Mouse (Mus musculus): ENCODE measurements at regions not wholly inside any gene's neighbourhood (a gene's known extent, or its start where the extent isn't known, plus 50 kb on each side); places are given as distances from the start of the nearest gene placed in this dataset.
A peak's percentile ranks its signal among the peaks of the same experiment; 100 is the strongest.

DNA sequence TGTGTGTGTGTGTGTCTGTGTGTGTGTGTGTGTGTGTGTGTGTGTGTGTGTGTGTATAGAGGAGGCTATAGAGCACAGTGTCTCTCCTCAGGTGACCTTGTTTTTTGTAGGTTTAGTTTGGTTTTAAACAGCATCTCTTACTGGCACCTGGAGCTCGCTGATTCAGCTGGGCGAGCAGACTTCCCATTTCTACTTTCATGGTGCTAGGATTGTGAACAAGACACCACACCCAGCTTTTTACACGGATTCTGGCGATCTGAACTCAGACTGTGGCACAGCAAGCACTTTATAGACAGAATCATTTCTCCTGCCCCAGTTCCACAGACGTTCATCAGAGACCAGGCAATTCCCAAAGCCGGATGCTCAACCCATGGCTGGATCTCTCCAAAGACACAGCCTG is 177.0 kb downstream of the Irs2 start:
- no peak overlapping the region for H3K9ac ChIP-seq (replicated peaks; ENCODE audit: low read length)
- no peaks in the 10 kb centered on the region for H3K4me1 ChIP-seq (ENCODE audit: insufficient read depth, low read length)
- no peak for TF ChIP-seq CTCF (IDR thresholded peaks at IDR 0.05; ENCODE audit: low read depth)
- no peak for ATAC-seq
- no peak for DNase-seq (ENCODE audit: low spot score)
- no peak overlapping the region for H3K4me3 ChIP-seq (ENCODE audit: low read length)
- no peak overlapping the region for H3K27ac ChIP-seq
- H3K36me3 ChIP-seq (ENCODE audit: insufficient read depth, low read length), result no peaks in the 10 kb centered on the region
- no peak overlapping the region for H3K4me2 ChIP-seq (ENCODE audit: low read depth, low read length)
- H3K27me3 ChIP-seq (ENCODE audit: insufficient read depth, low read length), result no peaks in the 10 kb centered on the region
- H3K9me3 ChIP-seq (ENCODE audit: low read length), result no peaks in the 10 kb centered on the region
- WGBS, result 79% methylated on average over 6 of the region's 6 CpGs

GRCm38 (mm10) chr8:10830835-10831234 is 177.4 kb downstream of the Irs2 start:
- H3K9me3 ChIP-seq (ENCODE audit: low read length), result no peaks in the 10 kb centered on the region
- no peaks in the 10 kb centered on the region for H3K4me1 ChIP-seq (ENCODE audit: insufficient read depth, low read length)
- ATAC-seq (no peak), DNase-seq (ENCODE audit: low spot score) (no peak)
- H3K4me2 ChIP-seq (ENCODE audit: low read depth, low read length), result no peak overlapping the region
- H3K4me3 ChIP-seq (ENCODE audit: low read length), result no peak overlapping the region
- H3K36me3 ChIP-seq (ENCODE audit: insufficient read depth, low read length), result no peaks in the 10 kb centered on the region
- 95% methylated on average over 10 of the region's 10 CpGs for WGBS
- no peak overlapping the region for H3K27ac ChIP-seq
- no peak overlapping the region for H3K9ac ChIP-seq (replicated peaks; ENCODE audit: low read length)
- TF ChIP-seq CTCF (IDR thresholded peaks at IDR 0.05; ENCODE audit: low read depth), result no peak
- H3K27me3 ChIP-seq (ENCODE audit: insufficient read depth, low read length), result no peaks in the 10 kb centered on the region

- H3K36me3 ChIP-seq (ENCODE audit: insufficient read depth, low read length), result no peaks in the 10 kb centered on the region
- ATAC-seq, result no peak
- no peak for TF ChIP-seq CTCF (IDR thresholded peaks at IDR 0.05; ENCODE audit: low read depth)
- H3K9ac ChIP-seq (replicated peaks; ENCODE audit: low read length), result no peak overlapping the region
- WGBS, result 46% methylated on average over 9 of the region's 9 CpGs
- no peak overlapping the region for H3K27ac ChIP-seq
- no peaks in the 10 kb centered on the region for H3K27me3 ChIP-seq (ENCODE audit: insufficient read depth, low read length)
- no peaks in the 10 kb centered on the region for H3K9me3 ChIP-seq (ENCODE audit: low read length)
- H3K4me3 ChIP-seq (ENCODE audit: low read length), result no peak overlapping the region
- H3K4me2 ChIP-seq (ENCODE audit: low read depth, low read length), result no peak overlapping the region
- DNase-seq (ENCODE audit: low spot score), result no peak
- no peaks in the 10 kb centered on the region for H3K4me1 ChIP-seq (ENCODE audit: insufficient read depth, low read length)
These were observed 179.7 kb downstream of the Irs2 start for GRCm38 (mm10) chr8:10828580-10828979.

- H3K9me3 ChIP-seq (ENCODE audit: low read length), result no peaks in the 10 kb centered on the region
- peak; percentile 18; the same call in 1 of the 2 replicates for TF ChIP-seq CTCF (IDR thresholded peaks at IDR 0.05; ENCODE audit: low read depth)
- no peak overlapping the region for H3K4me2 ChIP-seq (ENCODE audit: low read depth, low read length)
- no peaks in the 10 kb centered on the region for H3K4me1 ChIP-seq (ENCODE audit: insufficient read depth, low read length)
- no peak overlapping the region for H3K4me3 ChIP-seq (ENCODE audit: low read length)
- no peaks in the 10 kb centered on the region for H3K36me3 ChIP-seq (ENCODE audit: insufficient read depth, low read length)
- no peaks in the 10 kb centered on the region for H3K27me3 ChIP-seq (ENCODE audit: insufficient read depth, low read length)
- ATAC-seq (no peak), DNase-seq (ENCODE audit: low spot score) (no peak)
- H3K9ac ChIP-seq (replicated peaks; ENCODE audit: low read length), result no peak overlapping the region
- no peak overlapping the region for H3K27ac ChIP-seq
- 85% methylated on average over 6 of the region's 6 CpGs for WGBS
These were observed 180.7 kb downstream of the Irs2 start for GRCm38 (mm10) chr8:10827560-10827959.

DNA sequence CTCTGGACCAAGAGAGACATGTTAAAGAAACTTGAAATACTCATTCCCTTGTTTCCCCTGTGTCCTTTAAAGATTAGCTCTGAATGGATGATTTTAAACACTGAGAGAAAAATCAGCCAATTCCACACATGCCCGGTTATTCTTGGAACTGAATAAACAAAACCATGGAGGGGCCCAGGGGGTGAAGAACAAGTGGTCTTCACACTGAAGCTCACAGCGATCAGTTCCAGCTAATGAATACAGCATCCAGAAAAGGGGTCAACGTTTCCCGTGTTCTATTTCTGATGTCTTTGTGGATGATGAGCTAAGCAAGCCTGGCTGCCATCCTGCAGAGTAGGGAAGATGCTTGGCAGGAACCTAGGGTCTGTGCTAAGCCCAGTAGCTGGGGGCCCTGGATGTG is 182.3 kb downstream of the Irs2 start:
- Histone ChIP-seq H3K4me2 (ENCODE audit: low read depth, low read length) (no peak overlapping the region), H3K36me3 (ENCODE audit: insufficient read depth, low read length) (no peaks in the 10 kb centered on the region), H3K9me3 (ENCODE audit: low read length) (no peaks in the 10 kb centered on the region), H3K4me3 (ENCODE audit: low read length) (no peak overlapping the region), H3K4me1 (ENCODE audit: insufficient read depth, low read length) (no peaks in the 10 kb centered on the region), H3K27me3 (ENCODE audit: insufficient read depth, low read length) (no peaks in the 10 kb centered on the region), H3K27ac (no peak overlapping the region), H3K9ac (replicated peaks; ENCODE audit: low read length) (no peak overlapping the region)
- peak; percentile 59; the same call in 1 of the 2 replicates for ATAC-seq
- TF ChIP-seq CTCF (IDR thresholded peaks at IDR 0.05; ENCODE audit: low read depth), result no peak
- WGBS, result 35% methylated on average over 4 of the region's 4 CpGs
- DNase-seq (ENCODE audit: low spot score), result peak; percentile 24

DNA sequence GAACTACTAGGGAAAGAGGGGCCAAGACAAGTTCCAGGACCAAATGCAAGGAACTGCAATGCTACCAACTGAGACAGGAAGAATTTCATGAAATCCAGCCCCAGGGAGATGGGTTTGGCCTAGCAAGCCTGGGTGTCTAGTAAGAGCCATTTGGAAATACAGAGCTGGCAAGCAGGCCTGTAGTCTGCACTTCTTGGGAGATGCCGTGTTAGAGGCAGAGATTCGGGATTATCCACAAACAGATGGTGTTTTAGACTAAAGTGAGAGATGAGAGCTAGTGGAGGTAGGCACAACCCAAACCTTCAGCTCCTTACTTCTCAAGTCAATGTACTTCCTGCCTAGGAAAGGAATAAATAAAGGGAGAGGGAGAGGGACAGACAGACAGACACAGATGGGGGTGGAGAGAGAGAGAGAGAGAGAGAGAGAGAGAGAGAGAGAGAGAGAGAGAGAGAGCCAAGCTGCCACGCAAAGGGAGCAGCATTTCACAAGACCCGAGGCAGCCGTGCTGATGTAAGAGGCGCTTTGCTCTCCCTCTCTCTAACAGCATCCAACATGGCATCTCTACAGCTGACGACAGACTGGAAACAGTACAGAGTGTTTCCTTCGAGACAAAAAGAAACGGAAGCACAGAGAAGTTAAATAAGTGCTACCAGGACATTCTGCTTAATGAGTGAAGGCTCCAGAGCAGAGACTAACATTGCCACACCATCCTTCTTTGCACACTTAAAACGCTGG is 182.9 kb downstream of the Irs2 start:
- H3K27ac ChIP-seq, result no peak overlapping the region

DNA sequence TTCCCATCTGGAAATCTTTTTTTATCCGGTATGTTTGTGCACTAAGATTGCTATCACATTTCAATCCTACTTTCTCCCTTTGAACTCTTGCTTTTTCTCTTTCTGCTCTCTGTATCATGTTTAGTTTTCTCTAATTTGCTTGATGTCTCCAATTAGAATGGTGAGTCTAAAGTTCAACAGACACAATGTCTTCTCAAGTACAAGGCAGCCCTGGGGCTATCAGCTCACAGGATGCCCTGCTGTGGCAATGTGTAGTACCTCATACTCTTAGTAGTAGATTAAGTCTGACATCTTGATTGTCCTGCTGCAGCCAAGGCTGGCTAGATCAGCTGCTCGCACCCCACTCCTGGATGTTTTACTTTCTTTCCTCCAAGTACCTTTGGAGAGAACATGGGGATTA is 186.4 kb downstream of the Irs2 start:
- DNase-seq (ENCODE audit: low spot score) (no peak), ATAC-seq (no peak)
- Histone ChIP-seq H3K4me3 (ENCODE audit: low read length) (no peak overlapping the region), H3K27ac (no peak overlapping the region), H3K27me3 (ENCODE audit: insufficient read depth, low read length) (no peaks in the 10 kb centered on the region), H3K4me1 (ENCODE audit: insufficient read depth, low read length) (no peaks in the 10 kb centered on the region), H3K36me3 (ENCODE audit: insufficient read depth, low read length) (no peaks in the 10 kb centered on the region), H3K9ac (replicated peaks; ENCODE audit: low read length) (no peak overlapping the region), H3K4me2 (ENCODE audit: low read depth, low read length) (no peak overlapping the region), H3K9me3 (ENCODE audit: low read length) (no peaks in the 10 kb centered on the region)
- WGBS, result 83% methylated on average over 2 of the region's 2 CpGs
- TF ChIP-seq CTCF (IDR thresholded peaks at IDR 0.05; ENCODE audit: low read depth), result no peak

More for the DNA sequence above, 182.9 kb downstream of the Irs2 start:
- H3K4me2 ChIP-seq (ENCODE audit: low read depth, low read length), result no peak overlapping the region
- H3K36me3 ChIP-seq (ENCODE audit: insufficient read depth, low read length), result no peaks in the 10 kb centered on the region
- no peaks in the 10 kb centered on the region for H3K9me3 ChIP-seq (ENCODE audit: low read length)
- H3K27me3 ChIP-seq (ENCODE audit: insufficient read depth, low read length), result no peaks in the 10 kb centered on the region
- no peak for TF ChIP-seq CTCF (IDR thresholded peaks at IDR 0.05; ENCODE audit: low read depth)
- H3K4me1 ChIP-seq (ENCODE audit: insufficient read depth, low read length), result no peaks in the 10 kb centered on the region
- H3K9ac ChIP-seq (replicated peaks; ENCODE audit: low read length), result no peak overlapping the region
- no peak for DNase-seq (ENCODE audit: low spot score)
- H3K4me3 ChIP-seq (ENCODE audit: low read length), result no peak overlapping the region
- WGBS, result 60% methylated on average over 10 of the region's 10 CpGs
- ATAC-seq, result no peak
